Mouse (Mus musculus) cerebellum, postnatal 36 days (tissue): ENCODE measurements around the gene Ercc1.

Source experiments
- DNase-seq, 2 experiments: peaks; one replicate each; pipeline ENCODE4 v3.0.0; 2021 to 2022; ENCODE audit warnings: mixed read lengths in 2 of 2

Gene Ercc1

DNA sequence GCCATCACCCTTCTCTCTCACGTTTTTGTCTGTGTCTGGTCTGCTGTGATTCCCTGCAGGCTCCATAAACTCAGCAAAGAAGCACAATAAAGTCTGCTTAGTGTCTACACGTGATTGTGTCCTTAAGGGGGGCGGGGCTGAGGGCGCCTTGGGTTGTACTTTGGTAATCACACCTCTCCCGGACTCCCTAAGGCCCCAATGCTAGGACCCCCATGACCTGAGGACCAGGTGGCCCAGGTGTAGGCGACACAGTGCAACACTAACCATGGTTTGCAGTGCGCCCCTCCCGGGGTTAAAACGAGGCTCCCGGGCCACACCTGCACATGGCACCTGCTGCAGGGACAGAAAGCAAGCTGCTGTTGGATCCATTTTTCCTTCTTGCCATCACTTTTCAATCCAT is 3.3 kb upstream of the Ercc1 start:
- no peak for DNase-seq

DNA sequence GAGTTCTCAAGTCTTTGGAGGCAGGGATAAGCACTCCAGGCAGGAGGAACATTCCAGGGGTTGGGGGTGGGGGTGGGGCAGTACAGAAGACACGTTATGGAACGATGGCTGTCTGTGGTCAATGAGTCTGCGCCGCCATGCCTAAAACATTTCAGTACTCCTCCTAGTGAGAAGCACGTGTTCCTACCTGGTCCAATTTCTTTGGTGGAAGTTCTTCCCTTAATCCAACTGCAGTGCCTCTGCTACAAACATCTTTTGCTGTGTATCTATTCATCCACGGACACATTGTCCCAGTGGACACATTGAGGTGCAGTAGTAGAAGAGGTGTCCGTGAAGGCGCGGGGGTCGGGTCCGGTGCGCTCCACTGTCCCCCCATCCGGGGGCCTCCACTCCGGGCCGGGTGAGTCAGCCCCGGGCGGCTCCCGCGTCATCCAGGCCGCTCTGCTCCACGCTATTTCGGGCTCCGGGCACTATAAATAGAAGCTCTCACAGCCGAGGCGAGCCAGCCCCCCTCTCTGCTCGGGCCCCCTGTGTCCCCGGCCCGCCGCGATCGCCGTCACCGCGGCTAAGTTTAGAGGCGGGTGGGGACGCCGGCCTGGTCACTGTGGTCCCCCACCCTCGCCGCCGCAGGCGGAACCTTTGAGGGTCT is 2.7 kb upstream of the Ercc1 start:
- DNase-seq, result peak; percentile 44 to 47

DNA sequence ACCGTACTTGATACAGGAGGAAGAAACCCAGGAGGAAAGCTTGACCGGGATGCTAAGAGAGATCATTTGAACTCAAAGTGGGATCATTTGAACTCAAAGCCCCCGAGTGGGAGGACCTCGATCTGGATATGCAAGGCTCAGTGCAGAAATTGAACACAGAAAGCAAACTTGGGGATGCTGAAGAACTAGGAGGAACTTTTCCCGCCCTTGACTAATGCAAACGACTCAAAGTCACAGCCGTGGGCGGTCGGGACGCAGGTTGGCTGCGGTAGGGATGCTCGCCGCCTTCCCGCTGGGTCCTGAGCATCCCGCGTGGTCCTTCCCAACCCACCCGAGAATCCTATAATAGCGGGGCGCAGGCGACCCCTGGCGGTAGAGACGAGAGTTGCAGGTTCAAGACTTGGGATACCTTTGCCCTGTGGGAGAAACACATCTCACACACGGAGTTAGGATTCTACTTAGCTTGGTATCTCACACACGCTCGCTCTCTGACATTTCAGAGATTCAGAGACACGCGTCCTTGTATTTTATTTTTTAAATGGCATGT is 2.0 kb upstream of the Ercc1 start:
- peak; percentile 92 to 96 for DNase-seq

DNA sequence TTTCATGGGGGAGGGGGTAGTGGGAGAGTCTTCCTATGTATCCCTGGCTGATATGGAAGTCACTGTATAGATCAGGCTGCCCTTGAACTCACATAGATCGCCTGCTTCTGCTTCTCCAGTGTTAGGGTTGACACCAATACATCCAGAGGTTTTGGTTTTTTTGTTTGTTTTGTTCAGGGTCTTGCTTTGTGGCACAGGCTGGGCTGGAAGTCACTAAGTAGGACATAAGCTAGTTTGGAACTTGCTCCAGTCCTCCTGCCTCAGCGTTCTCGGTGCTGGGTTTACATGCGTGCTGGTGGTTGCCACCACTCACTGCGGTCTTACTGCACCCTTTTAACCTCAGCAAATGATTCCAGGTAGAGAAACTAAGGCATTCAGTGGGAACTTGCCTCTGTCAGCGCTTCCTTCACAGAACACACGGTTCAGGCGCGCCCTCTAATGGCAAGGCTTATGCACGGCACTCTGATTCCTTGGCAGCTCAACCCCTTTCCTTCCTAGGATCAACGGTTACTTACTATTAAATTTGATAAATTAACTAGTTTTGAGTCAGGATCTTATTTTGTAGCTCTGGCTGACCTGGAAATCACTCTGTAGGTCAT is 1.3 kb upstream of the Ercc1 start:
- peak; percentile 74 to 81 for DNase-seq

DNA sequence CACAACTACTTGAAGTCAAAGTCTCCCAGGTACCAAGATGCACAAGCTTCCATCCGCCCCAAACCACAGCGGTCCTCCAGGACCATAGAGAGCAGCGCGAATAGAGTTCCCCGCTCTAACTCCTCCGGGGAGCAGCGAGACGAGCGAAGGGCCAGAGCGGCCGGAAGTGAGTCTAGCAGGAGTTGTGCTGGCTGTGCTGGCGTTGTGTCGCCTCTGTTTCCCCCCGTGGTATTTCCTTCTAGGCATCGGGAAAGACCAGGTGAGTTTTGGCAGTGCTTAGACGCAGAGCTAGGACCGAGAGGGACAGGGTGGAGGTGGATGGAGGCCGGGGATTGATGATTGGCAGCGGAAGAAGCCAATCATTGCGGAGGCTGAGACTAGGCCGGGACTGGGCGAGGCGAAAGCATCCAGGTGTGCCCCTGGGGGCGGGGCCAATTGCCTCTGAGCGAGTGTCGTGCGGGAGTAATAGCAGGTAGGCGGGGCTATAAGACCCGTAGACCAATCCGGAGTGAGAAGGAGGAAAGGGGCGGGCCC is 427 bp downstream of the Ercc1 start:
- DNase-seq, result peak; percentile 97 to 99

DNA sequence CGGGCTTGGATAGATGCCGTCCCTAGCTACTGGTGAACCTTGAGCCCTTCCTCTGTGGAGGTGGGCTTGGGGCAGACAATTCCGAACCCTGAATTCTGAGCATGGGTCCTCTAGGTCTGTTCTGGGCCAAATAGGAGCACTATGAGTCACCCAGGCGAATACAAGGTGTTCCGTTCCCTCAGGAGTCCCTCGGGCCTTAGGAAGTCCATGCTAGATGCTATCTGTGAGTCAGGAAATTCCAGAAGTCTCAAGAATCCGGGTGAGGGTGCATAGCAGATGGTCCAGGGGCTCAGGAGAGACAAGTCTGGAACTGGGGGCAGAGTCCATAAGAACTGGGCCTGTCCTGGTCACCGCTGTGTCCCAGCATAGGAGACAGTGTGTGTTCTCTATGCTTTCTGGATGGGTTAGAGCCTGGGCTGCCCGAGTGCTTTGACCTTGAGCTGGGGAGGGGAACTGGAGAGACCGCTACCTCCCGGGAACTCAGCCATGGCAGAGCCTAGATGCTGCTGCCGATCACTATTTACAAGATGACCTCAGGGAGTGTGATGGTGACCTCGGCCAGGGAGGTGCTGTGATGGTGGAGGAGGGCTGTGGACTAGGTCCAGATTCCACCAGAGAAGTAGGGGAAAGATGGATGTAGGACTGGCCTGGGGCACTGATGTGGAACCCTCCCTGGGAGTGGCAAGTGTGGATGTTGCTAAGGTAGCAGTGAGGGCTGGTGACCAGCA is 4.8 kb downstream of the Ercc1 start:
- DNase-seq, result no peak

DNA sequence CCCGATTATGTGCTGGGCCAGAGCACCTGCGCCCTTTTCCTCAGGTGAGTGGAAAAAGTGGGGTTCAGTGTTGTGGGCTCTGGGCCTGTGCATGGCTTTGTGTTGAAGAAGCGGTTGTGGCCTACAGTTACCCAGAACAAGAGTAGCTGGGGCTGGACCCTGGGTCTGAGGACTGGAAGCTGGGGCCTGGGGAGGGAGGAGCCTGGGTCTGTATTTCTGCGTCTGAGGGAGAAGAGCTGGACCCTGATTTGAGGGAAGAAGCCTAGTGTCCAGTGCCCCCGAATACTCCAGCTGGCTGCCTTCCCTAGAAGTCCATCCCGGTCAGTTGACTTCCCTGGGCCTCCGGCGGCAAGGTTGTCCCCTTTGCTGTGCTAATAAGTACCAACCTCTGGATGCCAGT is 5.6 kb downstream of the Ercc1 start:
- no peak for DNase-seq

DNA sequence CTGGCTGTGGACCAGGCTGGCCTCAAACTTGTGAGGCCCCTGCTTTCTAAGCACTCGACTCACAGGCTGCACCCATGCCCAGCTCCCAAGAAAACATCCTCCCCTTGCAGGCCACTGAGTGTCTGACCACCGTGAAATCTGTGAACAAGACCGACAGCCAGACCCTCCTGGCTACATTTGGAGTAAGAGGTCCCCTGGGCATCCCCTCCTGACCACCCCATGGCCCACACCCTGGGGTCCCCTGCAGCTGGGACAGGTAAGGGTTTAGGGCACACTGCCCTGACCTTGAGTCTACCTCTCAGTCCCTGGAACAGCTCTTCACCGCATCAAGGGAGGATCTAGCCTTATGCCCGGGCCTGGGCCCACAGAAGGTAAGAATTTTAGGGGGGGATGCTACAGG is 10.4 kb downstream of the Ercc1 start:
- DNase-seq, result no peak

DNA sequence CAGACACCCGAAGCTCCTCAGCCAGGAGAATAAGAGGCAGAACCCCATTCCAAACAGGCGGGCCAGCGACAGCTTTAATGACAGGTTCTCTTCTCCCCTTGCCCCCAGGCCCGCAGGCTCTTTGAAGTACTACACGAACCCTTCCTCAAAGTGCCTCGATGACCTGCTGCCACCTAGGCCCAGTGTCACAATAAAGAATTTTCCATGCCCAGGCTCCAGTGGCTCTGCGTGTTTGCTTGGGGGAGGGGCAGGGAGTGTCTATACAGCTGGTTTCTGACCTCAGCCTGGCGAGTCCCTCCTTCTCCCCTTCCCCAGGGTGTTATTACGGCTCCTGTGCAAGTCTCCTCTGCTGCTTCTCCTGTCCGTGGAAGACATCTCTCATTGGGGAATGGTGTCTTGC is 11.7 kb downstream of the Ercc1 start:
- DNase-seq, result no peak

DNA sequence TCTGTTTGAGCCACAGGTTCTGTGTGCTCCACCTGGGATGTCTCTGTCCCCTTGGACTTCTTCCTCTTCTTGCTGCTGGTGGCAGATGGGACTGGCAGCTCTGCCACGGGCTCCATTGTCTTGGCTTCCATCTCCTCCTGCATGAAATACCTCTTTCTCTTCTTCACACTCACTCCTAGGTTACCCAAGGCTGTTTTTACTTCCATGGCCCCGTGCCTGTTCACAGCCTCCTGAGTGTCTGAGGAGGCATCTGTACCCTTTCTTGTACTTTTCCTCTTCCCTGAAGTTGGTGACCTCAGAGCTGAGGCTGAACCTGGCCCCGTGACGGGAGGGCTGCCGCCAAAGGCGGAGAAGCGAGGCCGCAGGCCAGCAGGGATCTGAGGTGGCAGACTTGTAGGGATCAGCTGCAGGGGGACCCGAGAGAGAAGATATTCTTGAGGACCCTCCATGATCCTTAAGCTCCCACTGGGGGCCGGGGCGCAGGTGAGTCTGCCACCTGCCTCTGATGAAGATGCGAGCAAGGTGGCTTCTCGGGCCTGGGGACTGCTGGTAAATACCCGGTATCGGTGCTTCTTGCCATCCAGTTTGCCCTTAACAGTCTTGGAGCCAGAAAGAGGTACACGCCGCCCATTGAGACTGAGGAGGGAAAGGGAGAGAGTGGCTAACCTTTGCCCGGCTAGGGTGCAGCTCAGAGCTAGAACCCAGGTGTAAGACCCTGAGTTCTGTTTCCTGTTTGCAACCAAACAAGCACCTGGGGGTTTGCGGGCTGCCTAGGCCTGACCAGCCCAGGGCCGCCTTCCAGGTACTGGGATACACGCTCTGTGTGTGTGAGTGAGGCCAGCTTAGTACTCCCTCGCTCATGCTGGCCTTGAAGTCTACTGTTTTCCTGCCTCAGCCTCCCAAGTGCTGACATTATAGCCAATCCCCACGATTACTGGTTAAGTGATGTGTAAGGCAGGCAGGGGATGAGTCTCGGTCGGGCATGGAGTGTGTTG is 13.1 kb downstream of the Ercc1 start:
- no peak for DNase-seq

DNA sequence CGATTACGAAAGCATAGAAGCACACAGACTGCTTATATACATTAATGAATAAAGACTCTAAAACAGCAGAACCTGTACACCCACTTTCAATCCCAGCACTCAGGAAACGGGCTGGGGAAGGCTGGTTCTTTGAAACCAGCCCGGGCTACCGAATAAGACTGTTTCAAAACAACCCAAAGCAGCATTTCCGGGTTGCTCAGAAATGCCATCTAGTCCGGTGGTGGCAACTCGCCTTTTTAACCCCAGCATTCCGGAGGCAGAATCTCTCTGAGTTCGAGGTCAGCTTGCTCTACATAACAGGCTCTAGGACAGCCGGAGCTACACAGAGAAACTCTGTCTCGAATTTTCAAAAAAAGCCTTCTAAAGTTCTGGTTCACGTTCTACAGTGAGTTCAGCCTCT is 14.1 kb downstream of the Ercc1 start:
- DNase-seq, result no peak

DNA sequence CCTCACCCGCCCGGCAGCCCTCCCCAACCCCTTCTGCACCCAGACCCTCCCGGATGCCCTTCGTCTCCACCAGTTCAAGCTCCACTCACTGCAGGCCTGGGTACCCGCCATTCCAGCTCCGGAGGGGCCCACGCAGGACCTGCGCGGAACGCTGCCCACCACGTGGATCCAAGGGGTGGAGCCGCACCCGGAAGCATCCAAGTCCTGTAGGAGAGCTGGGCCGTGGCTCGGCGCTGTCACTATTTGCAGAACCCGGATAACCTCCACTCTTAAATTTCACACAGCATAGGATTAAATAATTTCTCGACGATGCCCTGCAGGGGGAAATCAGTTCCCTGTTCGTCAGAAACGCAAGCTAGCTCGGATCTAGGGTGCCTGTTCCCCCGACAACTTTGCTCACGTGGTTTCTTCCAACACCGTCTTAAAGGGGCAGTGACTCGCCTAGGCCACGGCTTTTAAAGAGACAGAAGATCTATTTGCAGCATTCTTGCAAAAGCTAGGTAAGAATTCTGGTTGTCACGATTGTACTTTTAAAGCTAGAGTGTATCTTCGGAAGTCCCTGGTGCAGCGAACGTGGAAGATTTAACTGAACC is 14.8 kb downstream of the Ercc1 start, which contains the start of the genes Cd3eap and Ppp1r13l:
Gene Cd3eap (minus strand): TSS at position 185 of the 593 bp plus-strand sequence.
Gene Ppp1r13l (plus strand): TSS at position 451 of the 593 bp plus-strand sequence.
- DNase-seq, result peak; percentile 87 to 88

DNA sequence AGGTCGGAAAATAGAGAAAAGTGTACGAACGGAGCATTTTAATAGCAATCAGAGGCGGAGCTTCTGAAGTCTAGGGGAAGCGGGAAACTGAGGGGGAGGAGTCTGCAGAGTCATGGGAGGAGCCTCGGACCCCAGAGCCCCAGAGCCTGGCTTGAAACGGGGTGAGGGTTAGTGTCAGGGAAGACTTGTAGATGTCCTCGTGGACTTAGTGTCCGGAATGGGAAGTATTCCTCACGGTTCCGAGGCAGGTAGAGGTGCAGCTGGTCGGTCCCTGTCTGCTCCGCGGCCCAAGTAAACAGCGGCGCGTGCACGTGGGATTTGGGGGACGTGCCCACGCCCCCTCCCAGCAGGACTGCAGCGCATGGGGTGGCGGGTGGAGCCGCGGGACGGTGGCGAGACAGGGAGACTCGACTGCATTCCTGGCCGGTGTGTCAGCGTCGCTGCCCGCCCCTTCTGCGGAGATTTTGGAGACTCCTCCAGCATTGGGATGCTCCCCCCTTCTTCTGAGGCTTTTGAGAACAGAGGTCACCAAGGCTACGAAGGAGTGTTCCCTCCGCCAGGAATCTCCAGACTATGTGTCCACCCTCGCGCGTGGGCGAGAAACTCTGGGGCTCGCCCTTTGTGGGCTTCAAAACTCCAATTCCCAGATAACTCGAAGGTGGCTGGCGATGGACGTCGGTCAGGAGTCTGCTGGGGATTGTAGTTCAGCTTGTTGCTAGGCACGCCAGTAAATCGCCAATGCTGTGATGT is 15.5 kb downstream of the Ercc1 start:
- peak; percentile 64 to 66 for DNase-seq

DNA sequence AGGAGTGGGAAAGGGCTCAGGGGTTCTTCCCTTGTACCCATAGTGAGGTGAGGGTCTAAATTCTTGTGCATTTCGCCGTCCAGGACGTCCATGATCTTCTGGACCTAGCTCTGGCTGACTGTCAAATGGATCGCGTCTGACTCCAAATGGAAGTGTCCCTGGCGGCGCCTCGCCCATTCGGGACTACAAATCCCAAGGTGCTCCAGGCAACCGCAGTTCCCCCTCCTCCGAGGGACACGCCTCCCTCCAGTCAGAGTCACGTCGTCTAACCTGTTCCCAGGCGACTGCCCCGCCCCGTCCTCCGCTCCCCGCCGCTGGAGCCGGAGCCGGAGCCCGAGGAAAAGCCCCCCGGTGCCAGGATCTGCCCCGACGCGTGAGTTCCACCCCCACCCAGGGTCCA is 16.4 kb downstream of the Ercc1 start:
- DNase-seq, result peak; percentile 89 to 91

DNA sequence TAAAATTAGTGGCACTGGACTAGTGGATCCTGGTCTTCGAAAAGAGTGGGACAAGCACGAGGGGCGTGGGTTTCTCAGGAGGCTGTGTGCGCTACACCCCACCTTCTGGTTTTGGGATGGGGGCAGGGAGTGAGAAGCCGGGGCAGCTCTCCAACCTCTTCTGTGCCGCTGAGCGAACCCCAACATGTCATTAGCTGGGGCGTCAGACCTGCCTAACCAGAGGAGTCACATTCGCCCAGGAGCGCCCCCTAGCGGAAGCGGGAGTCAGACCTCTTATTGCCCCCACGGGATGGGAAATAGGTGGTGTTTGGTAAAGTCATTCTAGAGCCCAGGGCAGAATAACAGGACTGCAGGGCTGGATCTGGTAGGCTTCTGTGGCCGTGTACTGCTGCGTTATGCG is 17.1 kb downstream of the Ercc1 start:
- DNase-seq, result peak; percentile 53 to 62

DNA sequence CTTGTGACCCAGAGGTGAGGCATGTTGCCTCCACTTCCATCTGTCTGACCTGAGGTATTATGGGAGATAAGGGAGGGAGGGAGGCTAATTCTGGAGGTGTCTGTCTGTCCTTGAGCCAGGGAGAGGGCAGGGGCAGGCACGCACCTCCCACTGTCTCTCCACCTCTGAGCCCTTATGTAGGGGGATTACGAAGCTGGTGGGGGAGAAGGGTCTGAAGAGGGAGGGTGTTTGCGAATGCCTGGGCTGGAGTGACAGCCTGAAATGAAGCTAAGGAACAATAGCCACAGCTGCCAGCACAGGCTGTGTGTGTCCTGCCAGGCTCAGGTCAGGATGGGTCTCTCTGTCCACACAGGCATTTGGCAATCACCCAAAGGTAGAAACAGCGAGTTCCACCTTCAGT is 17.7 kb downstream of the Ercc1 start:
- no peak for DNase-seq

DNA sequence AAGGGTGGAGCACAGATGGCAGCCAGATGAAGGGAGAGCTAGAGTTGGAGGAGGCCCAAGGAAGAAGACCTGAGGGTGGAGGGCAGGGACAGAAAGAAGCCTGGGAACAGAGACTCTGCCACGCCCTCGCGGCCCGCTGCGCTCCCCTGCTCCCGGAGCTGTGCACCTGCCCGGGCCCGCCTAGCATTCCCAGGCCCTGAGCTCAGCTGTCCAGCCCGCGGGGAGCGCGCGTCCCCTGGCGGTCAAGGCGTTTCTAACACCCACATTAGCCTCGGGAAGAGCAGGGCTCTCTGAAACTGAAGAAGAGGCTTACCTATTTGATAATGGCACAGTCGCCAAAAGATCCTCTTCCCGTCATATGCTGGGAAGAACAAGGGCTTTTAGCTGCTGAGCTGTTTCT is 19.3 kb downstream of the Ercc1 start:
- peak; percentile 80 to 81 for DNase-seq

DNA sequence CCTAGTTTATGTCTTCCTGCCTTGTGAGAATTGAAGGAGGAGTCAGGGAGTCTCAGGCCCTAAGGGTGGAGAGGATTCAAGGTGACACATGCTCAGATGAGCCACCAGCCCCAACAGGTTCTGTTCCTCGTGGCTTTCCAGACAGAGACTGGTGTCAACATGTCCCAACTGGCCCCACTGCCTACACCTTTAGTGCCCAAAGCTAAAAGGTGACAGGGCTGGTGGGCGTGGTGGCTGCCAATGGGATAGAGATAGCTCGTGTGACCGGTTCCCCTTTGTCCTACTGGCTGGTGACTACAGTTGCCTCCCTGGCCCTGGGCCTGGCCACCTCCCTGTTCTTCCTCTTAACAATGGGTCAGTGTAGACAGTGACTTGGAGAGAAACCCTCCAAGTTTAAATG is 20.8 kb downstream of the Ercc1 start:
- no peak for DNase-seq

DNA sequence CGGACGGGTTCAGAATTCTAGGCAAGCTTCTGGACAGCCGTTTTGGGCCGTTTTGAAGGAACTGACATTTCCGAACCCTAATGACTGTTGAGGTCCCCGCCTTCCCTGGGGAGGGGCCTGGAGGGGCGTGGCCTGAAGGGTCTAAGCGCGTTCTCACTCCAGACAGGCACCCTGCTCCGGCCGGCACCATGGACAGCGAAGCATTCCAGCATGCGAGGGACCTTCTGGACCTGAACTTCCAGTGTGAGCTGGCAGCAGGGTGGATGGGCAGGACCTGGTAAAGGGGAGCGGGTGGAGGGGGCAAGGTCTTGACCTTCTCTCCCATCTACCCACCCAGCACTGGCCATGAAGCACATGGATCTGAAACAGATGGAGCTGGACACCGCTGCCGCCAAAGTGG is 23.8 kb downstream of the Ercc1 start:
- no peak for DNase-seq

DNA sequence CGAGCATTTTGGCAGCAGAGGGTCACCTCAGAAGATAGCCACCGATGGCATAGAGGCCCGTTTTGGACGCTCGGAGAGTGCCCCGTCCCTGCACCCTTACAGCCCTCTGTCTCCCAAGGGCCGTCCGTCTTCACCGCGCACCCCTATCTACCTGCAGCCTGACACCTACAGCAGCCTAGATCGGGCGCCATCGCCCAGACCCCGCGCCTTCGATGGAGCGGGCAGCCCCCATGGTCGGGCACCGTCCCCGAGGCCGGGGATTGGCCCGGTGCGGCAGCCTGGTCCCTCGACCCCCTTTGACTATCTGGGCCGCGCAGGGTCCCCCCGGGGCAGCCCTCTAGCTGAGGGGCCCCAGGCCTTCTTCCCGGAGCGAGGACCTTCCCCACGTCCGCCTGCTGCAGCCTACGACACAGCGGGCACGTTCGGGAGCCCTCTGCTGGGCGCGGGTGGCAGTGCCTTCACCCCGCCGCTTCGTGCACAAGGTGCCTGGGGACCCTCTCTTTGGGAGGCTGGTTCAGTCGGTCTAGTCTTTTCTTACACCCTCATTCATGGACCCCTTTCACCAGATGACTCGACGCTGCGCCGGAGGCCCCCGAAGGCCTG is 25.3 kb downstream of the Ercc1 start:
- peak; percentile 72 to 74 for DNase-seq

DNA sequence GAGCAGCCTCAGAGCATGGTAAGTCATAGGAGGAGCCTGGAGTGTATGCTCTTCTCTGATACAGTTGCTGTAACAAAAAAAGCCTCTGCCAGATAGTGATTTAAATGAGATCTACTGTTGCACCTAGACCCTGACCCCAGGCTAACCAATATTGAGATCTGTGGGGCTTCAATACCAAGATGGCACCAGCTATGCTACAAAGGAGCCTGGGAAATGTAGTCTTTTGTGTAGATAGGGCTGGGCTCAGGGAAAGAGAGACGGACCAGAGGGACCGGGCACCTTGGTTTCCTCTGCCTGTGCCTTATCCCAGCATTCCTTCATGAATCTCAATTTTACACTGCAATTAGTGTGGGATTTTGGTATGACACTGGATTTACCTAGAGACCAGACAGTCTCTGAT is 28.8 kb downstream of the Ercc1 start:
- DNase-seq, result no peak
